Mouse (Mus musculus): Measurements from ENCODE around the gene Dpagt1.

- TF ChIP-seq GATA1 (IDR thresholded peaks at IDR 0.05; ENCODE audit: low read depth, low read length) = no peak
- TF ChIP-seq ZC3H11A (IDR thresholded peaks at IDR 0.05; ENCODE audit: low read depth, low read length) = no peak
- no peak for TF ChIP-seq CTCF (IDR thresholded peaks at IDR 0.05 in 2 of 3, conservative IDR thresholded peaks at IDR 0.05 in 1 of 3; ENCODE audit: control insufficient read depth in 1 of 3, insufficient read depth in 1 of 3, low read depth in 2 of 3, low read length in 3 of 3, poor library complexity in 1 of 3, severe bottlenecking in 1 of 3)
- no peak for TF ChIP-seq EP300 (IDR thresholded peaks at IDR 0.05; ENCODE audit: low read depth in 1 of 2, low read length in 2 of 2)
- no peak for TF ChIP-seq HCFC1 (IDR thresholded peaks at IDR 0.05; ENCODE audit: low read depth, low read length)
- no peak for TF ChIP-seq MAFK (IDR thresholded peaks at IDR 0.05; ENCODE audit: borderline replicate concordance, low read depth, low read length)
- TF ChIP-seq GABPA (IDR thresholded peaks at IDR 0.05; ENCODE audit: low read depth, low read length) = no peak
- no peak for TF ChIP-seq TBP (IDR thresholded peaks at IDR 0.05; ENCODE audit: low read depth, low read length)
- no peak for TF ChIP-seq MXI1 (IDR thresholded peaks at IDR 0.05; ENCODE audit: low read depth, low read length)
- TF ChIP-seq RAD21 (IDR thresholded peaks at IDR 0.05; ENCODE audit: low read depth, low read length) = no peak
- no peak for TF ChIP-seq ZKSCAN1 (IDR thresholded peaks at IDR 0.05; ENCODE audit: low read depth, low read length)
- TF ChIP-seq MEF2A (IDR thresholded peaks at IDR 0.05; ENCODE audit: extremely low read depth, insufficient replicate concordance, low read depth, low read length, poor library complexity, severe bottlenecking) = no peak
Observed at GRCm38 (mm10) chr9:44336964-44337363, 11.1 kb downstream of the Dpagt1 start.
